Mouse (Mus musculus) limb, embryonic 10.5 days (tissue): ENCODE measurements around the gene Hsd3b5. TPM values are rescaled to one million over a fixed set of nuclear protein-coding genes. Genes with fewer than 3 reads are reported as not detected.

Source experiments
- polyA plus RNA-seq: library from polyadenylated mRNA; unstranded; fragments of >200 nt; fragmentation: Nextera tagmentation; extraction: Ambion mirVana; gene quantifications from 2 replicates; pipeline ENCODE4 v1.2.1, GENCODE M21; 2016

Gene Hsd3b5
- polyA plus RNA-seq, 1 experiment from 2014 or later = not detected

Other genes with a start within 250 kb of the Hsd3b5 start
- gene Zfp697, start 247.8 kb downstream of the Hsd3b5 start, polyA plus RNA-seq = 7.8 and 9.4 TPM in 2 replicates
- gene Gm4450, start 173.1 kb downstream of the Hsd3b5 start, polyA plus RNA-seq = not detected in 2 replicates
- not detected in 2 replicates for gene Hsd3b4, start 119.7 kb downstream of the Hsd3b5 start, polyA plus RNA-seq
- gene Gm10681, start 41.4 kb downstream of the Hsd3b5 start, polyA plus RNA-seq = not detected in 2 replicates
- 0.05 TPM in 1 of 2 replicates, not detected in the other for gene Hsd3b2, start 94.3 kb upstream of the Hsd3b5 start, polyA plus RNA-seq
- not detected in 2 replicates for gene Hsd3b3, start 132.9 kb upstream of the Hsd3b5 start, polyA plus RNA-seq
- gene Hsd3b6, start 184.2 kb upstream of the Hsd3b5 start, polyA plus RNA-seq = 6.2 and 10.5 TPM in 2 replicates
- 0.20 and 0.44 TPM in 2 replicates for gene Hsd3b1, start 229.5 kb upstream of the Hsd3b5 start, polyA plus RNA-seq